Mouse (Mus musculus): ENCODE data around the gene Fam57a. TPM values are rescaled to one million over a fixed set of nuclear protein-coding genes. Genes with fewer than 3 reads are reported as not detected.
A peak's percentile ranks its signal among the peaks of the same experiment; 100 is the strongest.

The Fam57a gene
- 114 and 117 TPM in 2 replicates for polyA plus RNA-seq (2014; fragmentation: Nextera tagmentation; extraction: Ambion mirVana)

GRCm38 (mm10) chr11:76179495-76180145 is at the start of gene Fam57a, which contains the start of gene Vps53:
TSS of gene Fam57a (plus strand) at chr11:76179671.
TSS of gene Vps53 (minus strand) at chr11:76179647.
- DNase-seq (ENCODE audit: low spot score) = peak; percentile 90
- WGBS = under 1% methylated on average over 37 of the region's 37 CpGs

GRCm38 (mm10) chr11:76130859-76131258 is 48.6 kb upstream of the Fam57a start:
- Histone ChIP-seq H3K4me2 (ENCODE audit: low read length) (no peak overlapping the region), H3K27ac (ENCODE audit: low read depth) (no peak overlapping the region), H3K4me1 (replicated peaks; ENCODE audit: control insufficient read depth, insufficient read depth, low read length) (peaks cover 6% of the 10 kb centered on the region), H3K4me3 (ENCODE audit: low read depth, low read length) (no peak overlapping the region), H3K9ac (ENCODE audit: low read length) (no peak overlapping the region), H3K36me3 (ENCODE audit: control insufficient read depth, insufficient read depth, low read length) (peaks cover 18% of the 10 kb centered on the region), H3K27me3 (replicated peaks; ENCODE audit: control insufficient read depth, insufficient read depth, low read length) (no peaks in the 10 kb centered on the region), H3K9me3 (ENCODE audit: control insufficient read depth, low read length) (no peaks in the 10 kb centered on the region)
- ATAC-seq (replicated peaks; ENCODE audit: low FRiP score, low TSS enrichment, low read depth) (no peak), DNase-seq (ENCODE audit: low spot score) (no peak)
- WGBS = 82% methylated on average over 5 of the region's 5 CpGs

More at GRCm38 (mm10) chr11:76179495-76180145, at the start of gene Fam57a, which contains the start of gene Vps53:
- Histone ChIP-seq H3K27me3 (replicated peaks; ENCODE audit: control insufficient read depth, insufficient read depth, low read length) (no peaks in the 10 kb centered on the region), H3K9me3 (ENCODE audit: control insufficient read depth, low read length) (no peaks in the 10 kb centered on the region), H3K4me2 (ENCODE audit: low read length) (peak within 1 kb of the TSS; percentile 94), H3K36me3 (ENCODE audit: control insufficient read depth, insufficient read depth, low read length) (0 out of 2 replicates have a peak, but pooled peaks cover 8% of the 10 kb centered on the region), H3K4me1 (replicated peaks; ENCODE audit: control insufficient read depth, insufficient read depth, low read length) (peaks cover 10% of the 10 kb centered on the region), H3K4me3 (ENCODE audit: low read depth, low read length) (peak within 1 kb of the TSS; percentile 72), H3K9ac (ENCODE audit: low read length) (peak within 1 kb of the TSS; percentile 65), H3K27ac (ENCODE audit: low read depth) (no peak within 1 kb of the TSS)
- ATAC-seq (replicated peaks; ENCODE audit: low FRiP score, low TSS enrichment, low read depth) = peak; percentile 80

GRCm38 (mm10) chr11:76135641-76136437 is 43.6 kb upstream of the Fam57a start:
- Histone ChIP-seq H3K4me2 (ENCODE audit: low read length) (no peak overlapping the region), H3K27ac (ENCODE audit: low read depth) (no peak overlapping the region), H3K9ac (ENCODE audit: low read length) (no peak overlapping the region), H3K4me1 (replicated peaks; ENCODE audit: control insufficient read depth, insufficient read depth, low read length) (no peaks in the 10 kb centered on the region), H3K36me3 (ENCODE audit: control insufficient read depth, insufficient read depth, low read length) (peaks cover 29% of the 10 kb centered on the region), H3K4me3 (ENCODE audit: low read depth, low read length) (no peak overlapping the region), H3K27me3 (replicated peaks; ENCODE audit: control insufficient read depth, insufficient read depth, low read length) (no peaks in the 10 kb centered on the region), H3K9me3 (ENCODE audit: control insufficient read depth, low read length) (no peaks in the 10 kb centered on the region)
- 83% methylated on average over 7 of the region's 7 CpGs for WGBS
- ATAC-seq (replicated peaks; ENCODE audit: low FRiP score, low TSS enrichment, low read depth) (no peak), DNase-seq (ENCODE audit: low spot score) (no peak)

GRCm38 (mm10) chr11:76137996-76138395 is 41.5 kb upstream of the Fam57a start:
- DNase-seq (ENCODE audit: low spot score) = no peak

GRCm38 (mm10) chr11:76144386-76144785 is 35.1 kb upstream of the Fam57a start:
- Histone ChIP-seq H3K36me3 (ENCODE audit: control insufficient read depth, insufficient read depth, low read length) (no peaks in the 10 kb centered on the region), H3K4me1 (replicated peaks; ENCODE audit: control insufficient read depth, insufficient read depth, low read length) (peaks cover 25% of the 10 kb centered on the region), H3K4me3 (ENCODE audit: low read depth, low read length) (no peak overlapping the region), H3K27me3 (replicated peaks; ENCODE audit: control insufficient read depth, insufficient read depth, low read length) (no peaks in the 10 kb centered on the region), H3K9me3 (ENCODE audit: control insufficient read depth, low read length) (no peaks in the 10 kb centered on the region), H3K4me2 (ENCODE audit: low read length) (no peak overlapping the region), H3K9ac (ENCODE audit: low read length) (no peak overlapping the region), H3K27ac (ENCODE audit: low read depth) (no peak overlapping the region)
- DNase-seq (ENCODE audit: low spot score) = no peak
- 93% methylated on average over 8 of the region's 8 CpGs for WGBS
- ATAC-seq (replicated peaks; ENCODE audit: low FRiP score, low TSS enrichment, low read depth) = no peak

More at GRCm38 (mm10) chr11:76137996-76138395, 41.5 kb upstream of the Fam57a start:
- no peak overlapping the region for H3K4me2 ChIP-seq (ENCODE audit: low read length)
- H3K4me1 ChIP-seq (replicated peaks; ENCODE audit: control insufficient read depth, insufficient read depth, low read length) = no peaks in the 10 kb centered on the region
- ATAC-seq (replicated peaks; ENCODE audit: low FRiP score, low TSS enrichment, low read depth) = no peak
- no peak overlapping the region for H3K27ac ChIP-seq (ENCODE audit: low read depth)
- no peak overlapping the region for H3K9ac ChIP-seq (ENCODE audit: low read length)
- peaks cover 29% of the 10 kb centered on the region for H3K36me3 ChIP-seq (ENCODE audit: control insufficient read depth, insufficient read depth, low read length)
- H3K9me3 ChIP-seq (ENCODE audit: control insufficient read depth, low read length) = no peaks in the 10 kb centered on the region
- WGBS = 77% methylated on average over 3 of the region's 3 CpGs
- H3K27me3 ChIP-seq (replicated peaks; ENCODE audit: control insufficient read depth, insufficient read depth, low read length) = no peaks in the 10 kb centered on the region
- no peak overlapping the region for H3K4me3 ChIP-seq (ENCODE audit: low read depth, low read length)

GRCm38 (mm10) chr11:76145169-76145568 is 34.3 kb upstream of the Fam57a start:
- H3K9me3 ChIP-seq (ENCODE audit: control insufficient read depth, low read length) = no peaks in the 10 kb centered on the region
- no peak for DNase-seq (ENCODE audit: low spot score)
- H3K4me2 ChIP-seq (ENCODE audit: low read length) = no peak overlapping the region
- H3K9ac ChIP-seq (ENCODE audit: low read length) = no peak overlapping the region
- ATAC-seq (replicated peaks; ENCODE audit: low FRiP score, low TSS enrichment, low read depth) = no peak
- 95% methylated on average over 1 of the region's 1 CpGs for WGBS
- H3K4me1 ChIP-seq (replicated peaks; ENCODE audit: control insufficient read depth, insufficient read depth, low read length) = peaks cover 25% of the 10 kb centered on the region
- H3K27ac ChIP-seq (ENCODE audit: low read depth) = no peak overlapping the region
- no peak overlapping the region for H3K4me3 ChIP-seq (ENCODE audit: low read depth, low read length)
- no peaks in the 10 kb centered on the region for H3K36me3 ChIP-seq (ENCODE audit: control insufficient read depth, insufficient read depth, low read length)
- H3K27me3 ChIP-seq (replicated peaks; ENCODE audit: control insufficient read depth, insufficient read depth, low read length) = no peaks in the 10 kb centered on the region

- ATAC-seq (replicated peaks; ENCODE audit: low FRiP score, low TSS enrichment, low read depth) = peak; percentile 58; the same call in 1 of the 2 replicates
- no peak overlapping the region for H3K4me3 ChIP-seq (ENCODE audit: low read depth, low read length)
Observed at GRCm38 (mm10) chr11:76146187-76147010, 33.1 kb upstream of the Fam57a start.

More at GRCm38 (mm10) chr11:76146187-76147010, 33.1 kb upstream of the Fam57a start:
- Histone ChIP-seq H3K27ac (ENCODE audit: low read depth) (peak overlapping the region; percentile 12; the same call in 1 of the 2 replicates), H3K4me1 (replicated peaks; ENCODE audit: control insufficient read depth, insufficient read depth, low read length) (peaks cover 25% of the 10 kb centered on the region), H3K9me3 (ENCODE audit: control insufficient read depth, low read length) (no peaks in the 10 kb centered on the region), H3K9ac (ENCODE audit: low read length) (no peak overlapping the region), H3K36me3 (ENCODE audit: control insufficient read depth, insufficient read depth, low read length) (no peaks in the 10 kb centered on the region), H3K27me3 (replicated peaks; ENCODE audit: control insufficient read depth, insufficient read depth, low read length) (no peaks in the 10 kb centered on the region), H3K4me2 (ENCODE audit: low read length) (no peak overlapping the region)
- WGBS = 74% methylated on average over 8 of the region's 8 CpGs
- DNase-seq (ENCODE audit: low spot score) = peak; percentile 61

Measured in intestine, embryonic 14.5 days (tissue).